Mouse (Mus musculus) thymus, adult 2 months (tissue): ENCODE data around the gene Gemin2. TPM values are rescaled to one million over a fixed set of nuclear protein-coding genes. Genes with fewer than 3 reads are reported as not detected.

Experiments used
- DNase-seq: peaks from one replicate; pipeline ENCODE4 v3.0.0; 2021
- H3K27ac ChIP-seq: fragments of 200-500 bp; 2 replicates; pipeline ENCODE4 v1.5.1; 2012; ENCODE audit warnings: low read length, control low read depth; ENCODE audit not compliant: control insufficient read depth, insufficient read depth
- H3K27me3 ChIP-seq: fragments of 200-500 bp; 2 replicates; pipeline ENCODE4 v1.6.1; 2012; ENCODE audit warnings: mild to moderate bottlenecking, low read length, moderate library complexity, mixed read lengths; ENCODE audit not compliant: control insufficient read depth, insufficient read depth
- H3K36me3 ChIP-seq: fragments of 200-500 bp; 2 replicates; pipeline ENCODE4 v1.6.1; 2012; ENCODE audit warnings: mild to moderate bottlenecking, low read length, moderate library complexity; ENCODE audit not compliant: control insufficient read depth, insufficient read depth
- H3K4me1 ChIP-seq: fragments of 200-500 bp; replicated peaks from 2 replicates; pipeline ENCODE4 v1.6.1; 2012; ENCODE audit warnings: low read length; ENCODE audit not compliant: control insufficient read depth, insufficient read depth
- H3K4me3 ChIP-seq: fragments of 200-500 bp; 2 replicates; pipeline ENCODE4 v1.5.1; 2012; ENCODE audit warnings: mild to moderate bottlenecking, low read length, control low read depth, moderate library complexity; ENCODE audit not compliant: control insufficient read depth, insufficient read depth
- CTCF ChIP-seq: fragments of 200-500 bp; IDR thresholded peaks from 2 replicates; pipeline ENCODE4 v1.5.1; 2012; ENCODE audit warnings: mild to moderate bottlenecking, control low read depth, low read length, moderate library complexity, borderline replicate concordance; ENCODE audit not compliant: control insufficient read depth, poor library complexity, insufficient read depth; ENCODE audit errors: extremely low read depth
- POLR2A ChIP-seq: fragments of 200-500 bp; IDR thresholded peaks from 2 replicates; pipeline ENCODE4 v1.6.1; 2012; ENCODE audit warnings: mild to moderate bottlenecking, low read length, control low read depth, moderate library complexity; ENCODE audit not compliant: control insufficient read depth, poor library complexity, insufficient read depth; ENCODE audit errors: extremely low read depth
- WGBS: fragments of 180-500 bp; shearing (Covaris S2); methylation state at CpG from one replicate; pipeline ENCODE4 v1.1.7; 2018; 5-methylcytosine and 5-hydroxymethylcytosine counted together
- polyA plus RNA-seq: library from polyadenylated mRNA; depleted of rRNA; stranded (reverse); fragments of >200 nt; gene quantifications from 2 replicates; pipeline ENCODE4 v1.2.3, GENCODE M21; 2012; rRNA removed

Gemin2 gene
- polyA plus RNA-seq, 1 experiment, result 5.2 TPM

- Histone ChIP-seq H3K4me1 (no peaks in the 10 kb centered on the region), H3K27me3 (no peaks in the 10 kb centered on the region), H3K27ac (no peak overlapping the region), H3K36me3 (peaks cover 14% of the 10 kb centered on the region), H3K4me3 (no peak overlapping the region)
- TF ChIP-seq CTCF, result no peak
- TF ChIP-seq POLR2A, result no peak
- DNase-seq, result no peak
- WGBS, result 94% methylated on average over 3 of the region's 3 CpGs
These were observed 64.7 kb downstream of the Gemin2 start for GRCm38 (mm10) chr12:59077883-59078282.

Other genes starting within 250 kb of the Gemin2 start
- gene Sec23a, start 1.4 kb upstream of the Gemin2 start, polyA plus RNA-seq, result 9.7 and 10.8 TPM in 2 replicates
- 57.6 and 63.3 TPM in 2 replicates for gene Trappc6b, start 48.1 kb downstream of the Gemin2 start, polyA plus RNA-seq
- gene Pnn, start 53.5 kb downstream of the Gemin2 start, polyA plus RNA-seq, result 32.2 and 34.0 TPM in 2 replicates
- 67.8 and 68.0 TPM in 2 replicates for gene Mia2, start 82.4 kb downstream of the Gemin2 start, polyA plus RNA-seq
- 11.4 and 18.6 TPM in 2 replicates for gene Fbxo33, start 206.3 kb downstream of the Gemin2 start, polyA plus RNA-seq